Mouse (Mus musculus): Measurements from ENCODE around the gene Pnkp.

GRCm38 (mm10) chr7:44895206-44895592, 38.3 kb downstream of the Pnkp start:
- TF ChIP-seq CTCF (IDR thresholded peaks at IDR 0.05; ENCODE audit: low read depth, low read length) (no peak), POLR2A (IDR thresholded peaks at IDR 0.05; ENCODE audit: insufficient read depth, low read length) (no peak), EP300 (IDR thresholded peaks at IDR 0.05; ENCODE audit: insufficient read depth, low read depth, low read length) (no peak)

Measured in ES-Bruce4 (cell line).